Mouse (Mus musculus): ENCODE results near the gene Rccd1. TPM values are rescaled to one million over a fixed set of nuclear protein-coding genes. Genes with fewer than 3 reads are reported as not detected.

Gene Rccd1
- polyA plus RNA-seq (2012; rRNA removed), result 21.1 and 23.6 TPM in 2 replicates

GRCm38 (mm10) chr7:80324043-80324815 is at the start of gene Rccd1:
Gene Rccd1 (minus strand): TSS chr7:80324454.
- DNase-seq (ENCODE audit: extremely low spot score in 1 of 2, low spot score in 1 of 2), result peak; percentile 93 to 96

- DNase-seq (ENCODE audit: extremely low spot score in 1 of 2, low spot score in 1 of 2), result no peak
Observed at GRCm38 (mm10) chr7:80373850-80374249, 49.6 kb upstream of the Rccd1 start.

GRCm38 (mm10) chr7:80373352-80373751 is 49.1 kb upstream of the Rccd1 start:
- no peak for DNase-seq (ENCODE audit: extremely low spot score in 1 of 2, low spot score in 1 of 2)

GRCm38 (mm10) chr7:80372667-80373066 is 48.4 kb upstream of the Rccd1 start:
- no peak for DNase-seq (ENCODE audit: extremely low spot score in 1 of 2, low spot score in 1 of 2)

- no peak for DNase-seq (ENCODE audit: extremely low spot score in 1 of 2, low spot score in 1 of 2)
Observed at GRCm38 (mm10) chr7:80372166-80372565, 47.9 kb upstream of the Rccd1 start.

- peak in 1 of 2 experiments; percentile 73 for DNase-seq (ENCODE audit: extremely low spot score in 1 of 2, low spot score in 1 of 2)
Observed at GRCm38 (mm10) chr7:80371041-80371751, 46.9 kb upstream of the Rccd1 start, which contains the start of gene Man2a2. Gene Man2a2 (minus strand): TSS chr7:80371375.

- peak; percentile 68 to 87 for DNase-seq (ENCODE audit: extremely low spot score in 1 of 2, low spot score in 1 of 2)
Observed at GRCm38 (mm10) chr7:80370649-80371040, 46.4 kb upstream of the Rccd1 start.

- DNase-seq (ENCODE audit: extremely low spot score in 1 of 2, low spot score in 1 of 2), result no peak
Observed at GRCm38 (mm10) chr7:80369967-80370431, 45.7 kb upstream of the Rccd1 start.

- no peak for DNase-seq (ENCODE audit: extremely low spot score in 1 of 2, low spot score in 1 of 2)
Observed at GRCm38 (mm10) chr7:80369461-80369860, 45.2 kb upstream of the Rccd1 start.

- no peak for DNase-seq (ENCODE audit: extremely low spot score in 1 of 2, low spot score in 1 of 2)
Observed at GRCm38 (mm10) chr7:80368635-80369421, 44.6 kb upstream of the Rccd1 start.

GRCm38 (mm10) chr7:80368009-80368408 is 43.8 kb upstream of the Rccd1 start:
- DNase-seq (ENCODE audit: extremely low spot score in 1 of 2, low spot score in 1 of 2), result no peak

GRCm38 (mm10) chr7:80367232-80367631 is 43.0 kb upstream of the Rccd1 start:
- no peak for DNase-seq (ENCODE audit: extremely low spot score in 1 of 2, low spot score in 1 of 2)

- DNase-seq (ENCODE audit: extremely low spot score in 1 of 2, low spot score in 1 of 2), result no peak
Observed at GRCm38 (mm10) chr7:80365759-80366158, 41.5 kb upstream of the Rccd1 start.

- DNase-seq (ENCODE audit: extremely low spot score in 1 of 2, low spot score in 1 of 2), result no peak
Observed at GRCm38 (mm10) chr7:80360435-80360834, 36.2 kb upstream of the Rccd1 start.

- DNase-seq (ENCODE audit: extremely low spot score in 1 of 2, low spot score in 1 of 2), result no peak
Observed at GRCm38 (mm10) chr7:80358039-80358438, 33.8 kb upstream of the Rccd1 start.

GRCm38 (mm10) chr7:80357156-80357555 is 32.9 kb upstream of the Rccd1 start:
- DNase-seq (ENCODE audit: extremely low spot score in 1 of 2, low spot score in 1 of 2), result no peak

- no peak for DNase-seq (ENCODE audit: extremely low spot score in 1 of 2, low spot score in 1 of 2)
Observed at GRCm38 (mm10) chr7:80356351-80356750, 32.1 kb upstream of the Rccd1 start.

- DNase-seq (ENCODE audit: extremely low spot score in 1 of 2, low spot score in 1 of 2), result no peak
Observed at GRCm38 (mm10) chr7:80352920-80353319, 28.7 kb upstream of the Rccd1 start.

- no peak for DNase-seq (ENCODE audit: extremely low spot score in 1 of 2, low spot score in 1 of 2)
Observed at GRCm38 (mm10) chr7:80350808-80351207, 26.6 kb upstream of the Rccd1 start.

GRCm38 (mm10) chr7:80347670-80348586 is 23.7 kb upstream of the Rccd1 start:
- DNase-seq (ENCODE audit: extremely low spot score in 1 of 2, low spot score in 1 of 2), result no peak

Data from frontal cortex, adult 2 months (tissue).